Mouse (Mus musculus): Measurements from ENCODE around the gene Cdc42ep5. TPM values are rescaled to one million over a fixed set of nuclear protein-coding genes. Genes with fewer than 3 reads are reported as not detected.
"Not testable (repeated sequence)": the region's sequence is repeated elsewhere in the genome, so short reads cannot be mapped to it uniquely, and the experiment has no call there.

The Cdc42ep5 gene
- 43.9 and 45.7 TPM in 2 replicates for polyA plus RNA-seq (2014; fragmentation: Nextera tagmentation; extraction: Ambion mirVana)

- ATAC-seq (replicated peaks; ENCODE audit: insufficient number of reproducible peaks, low FRiP score, low TSS enrichment, low read depth) (peak; percentile 96), DNase-seq (ENCODE audit: low spot score) (peak; percentile 87)
- under 1% methylated on average over 19 of the region's 20 CpGs for WGBS
- H3K9me3 ChIP-seq (replicated peaks; ENCODE audit: control insufficient read depth, low read length) = no peaks in the 10 kb centered on the region
- H3K4me2 ChIP-seq (ENCODE audit: low read depth, low read length) = peak within 1 kb of the TSS; percentile 47
- H3K27ac ChIP-seq (replicated peaks; ENCODE audit: low read depth, low read length) = peak within 1 kb of the TSS; percentile 44
- peak within 1 kb of the TSS; percentile 37 for H3K9ac ChIP-seq (replicated peaks; ENCODE audit: low read length)
- peak within 1 kb of the TSS; percentile 41 for H3K4me3 ChIP-seq (ENCODE audit: low read depth, low read length)
- H3K36me3 ChIP-seq (replicated peaks; ENCODE audit: control insufficient read depth, insufficient read depth, low read depth, low read length) = no peaks in the 10 kb centered on the region
- no peaks in the 10 kb centered on the region for H3K27me3 ChIP-seq (ENCODE audit: control insufficient read depth, insufficient read depth, low read length)
- H3K4me1 ChIP-seq (ENCODE audit: control insufficient read depth, insufficient read depth, low read length) = no peaks in the 10 kb centered on the region
Measured at GRCm38 (mm10) chr7:4164090-4164910, at the start of gene Cdc42ep5. Gene Cdc42ep5 (minus strand): TSS chr7:4164860.

- not testable (repeated sequence) for H3K4me2 ChIP-seq (ENCODE audit: low read depth, low read length); H3K27ac ChIP-seq (replicated peaks; ENCODE audit: low read depth, low read length); H3K4me1 ChIP-seq (ENCODE audit: control insufficient read depth, insufficient read depth, low read length); H3K9me3 ChIP-seq (replicated peaks; ENCODE audit: control insufficient read depth, low read length); ATAC-seq (replicated peaks; ENCODE audit: insufficient number of reproducible peaks, low FRiP score, low TSS enrichment, low read depth); H3K36me3 ChIP-seq (replicated peaks; ENCODE audit: control insufficient read depth, insufficient read depth, low read depth, low read length); DNase-seq (ENCODE audit: low spot score); H3K27me3 ChIP-seq (ENCODE audit: control insufficient read depth, insufficient read depth, low read length); H3K9ac ChIP-seq (replicated peaks; ENCODE audit: low read length); H3K4me3 ChIP-seq (ENCODE audit: low read depth, low read length)
Measured at GRCm38 (mm10) chr7:4213436-4213835, 48.8 kb upstream of the Cdc42ep5 start.

DNA sequence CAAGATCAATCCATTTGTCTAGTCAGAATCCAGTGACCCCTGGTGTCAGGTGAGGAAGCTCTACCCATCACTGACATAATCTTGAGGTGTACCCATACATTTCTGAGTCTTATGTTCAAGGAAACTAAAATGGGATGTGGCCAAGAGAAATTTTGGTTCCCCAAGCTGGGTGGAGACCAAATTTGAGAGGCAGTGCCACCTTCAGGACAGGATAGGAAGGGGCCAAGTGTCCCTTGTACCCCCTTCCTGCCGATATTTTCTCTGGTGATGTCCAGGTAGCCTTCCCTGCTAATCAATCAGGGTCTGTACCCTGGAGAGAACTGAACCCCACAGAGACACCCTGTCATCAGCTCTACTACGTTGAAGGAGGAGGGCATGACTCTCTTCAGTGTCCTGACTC is 44.0 kb upstream of the Cdc42ep5 start:
- H3K4me2 ChIP-seq (ENCODE audit: low read depth, low read length) = no peak overlapping the region
- DNase-seq (ENCODE audit: low spot score) = no peak
- no peak overlapping the region for H3K27ac ChIP-seq (replicated peaks; ENCODE audit: low read depth, low read length)
- H3K9me3 ChIP-seq (replicated peaks; ENCODE audit: control insufficient read depth, low read length) = no peaks in the 10 kb centered on the region
- WGBS = 39% methylated on average over 2 of the region's 2 CpGs
- no peak for ATAC-seq (replicated peaks; ENCODE audit: insufficient number of reproducible peaks, low FRiP score, low TSS enrichment, low read depth)
- H3K9ac ChIP-seq (replicated peaks; ENCODE audit: low read length) = no peak overlapping the region
- no peaks in the 10 kb centered on the region for H3K4me1 ChIP-seq (ENCODE audit: control insufficient read depth, insufficient read depth, low read length)
- H3K27me3 ChIP-seq (ENCODE audit: control insufficient read depth, insufficient read depth, low read length) = no peaks in the 10 kb centered on the region
- no peak overlapping the region for H3K4me3 ChIP-seq (ENCODE audit: low read depth, low read length)
- no peaks in the 10 kb centered on the region for H3K36me3 ChIP-seq (replicated peaks; ENCODE audit: control insufficient read depth, insufficient read depth, low read depth, low read length)

DNA sequence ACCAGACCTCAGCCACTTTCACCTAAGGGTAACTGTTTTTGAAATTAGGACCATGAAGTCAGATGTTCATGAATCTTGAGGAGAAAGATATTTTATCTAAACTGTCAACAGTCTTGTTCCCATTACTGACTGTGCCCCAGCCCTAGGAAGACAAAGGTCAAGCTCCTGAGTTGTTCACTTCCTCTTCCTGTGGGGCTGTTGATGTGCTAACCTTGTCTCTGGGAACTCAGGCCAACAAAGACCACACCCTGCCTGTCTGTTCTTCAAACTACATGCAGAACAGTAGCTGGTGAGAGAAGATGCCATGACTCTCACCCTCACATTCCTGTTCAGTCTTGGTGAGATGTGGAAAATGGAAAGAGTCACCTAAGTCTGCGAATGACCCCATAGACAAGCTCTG is 42.5 kb upstream of the Cdc42ep5 start:
- H3K4me1 ChIP-seq (ENCODE audit: control insufficient read depth, insufficient read depth, low read length) = no peaks in the 10 kb centered on the region
- H3K27ac ChIP-seq (replicated peaks; ENCODE audit: low read depth, low read length) = no peak overlapping the region
- H3K27me3 ChIP-seq (ENCODE audit: control insufficient read depth, insufficient read depth, low read length) = no peaks in the 10 kb centered on the region
- no peaks in the 10 kb centered on the region for H3K36me3 ChIP-seq (replicated peaks; ENCODE audit: control insufficient read depth, insufficient read depth, low read depth, low read length)
- ATAC-seq (replicated peaks; ENCODE audit: insufficient number of reproducible peaks, low FRiP score, low TSS enrichment, low read depth) = no peak
- H3K4me2 ChIP-seq (ENCODE audit: low read depth, low read length) = no peak overlapping the region
- no peak overlapping the region for H3K4me3 ChIP-seq (ENCODE audit: low read depth, low read length)
- DNase-seq (ENCODE audit: low spot score) = no peak
- no peaks in the 10 kb centered on the region for H3K9me3 ChIP-seq (replicated peaks; ENCODE audit: control insufficient read depth, low read length)
- 80% methylated on average over 1 of the region's 1 CpGs for WGBS
- H3K9ac ChIP-seq (replicated peaks; ENCODE audit: low read length) = no peak overlapping the region

- no peaks in the 10 kb centered on the region for H3K27me3 ChIP-seq (ENCODE audit: control insufficient read depth, insufficient read depth, low read length)
- WGBS = 39% methylated on average over 3 of the region's 3 CpGs
- no peak overlapping the region for H3K9ac ChIP-seq (replicated peaks; ENCODE audit: low read length)
- H3K27ac ChIP-seq (replicated peaks; ENCODE audit: low read depth, low read length) = no peak overlapping the region
- ATAC-seq (replicated peaks; ENCODE audit: insufficient number of reproducible peaks, low FRiP score, low TSS enrichment, low read depth) (no peak), DNase-seq (ENCODE audit: low spot score) (peak; percentile 72)
- no peak overlapping the region for H3K4me2 ChIP-seq (ENCODE audit: low read depth, low read length)
- H3K9me3 ChIP-seq (replicated peaks; ENCODE audit: control insufficient read depth, low read length) = no peaks in the 10 kb centered on the region
- H3K4me3 ChIP-seq (ENCODE audit: low read depth, low read length) = no peak overlapping the region
- H3K36me3 ChIP-seq (replicated peaks; ENCODE audit: control insufficient read depth, insufficient read depth, low read depth, low read length) = no peaks in the 10 kb centered on the region
- H3K4me1 ChIP-seq (ENCODE audit: control insufficient read depth, insufficient read depth, low read length) = no peaks in the 10 kb centered on the region
Measured at GRCm38 (mm10) chr7:4178438-4178837, 13.8 kb upstream of the Cdc42ep5 start.

DNA sequence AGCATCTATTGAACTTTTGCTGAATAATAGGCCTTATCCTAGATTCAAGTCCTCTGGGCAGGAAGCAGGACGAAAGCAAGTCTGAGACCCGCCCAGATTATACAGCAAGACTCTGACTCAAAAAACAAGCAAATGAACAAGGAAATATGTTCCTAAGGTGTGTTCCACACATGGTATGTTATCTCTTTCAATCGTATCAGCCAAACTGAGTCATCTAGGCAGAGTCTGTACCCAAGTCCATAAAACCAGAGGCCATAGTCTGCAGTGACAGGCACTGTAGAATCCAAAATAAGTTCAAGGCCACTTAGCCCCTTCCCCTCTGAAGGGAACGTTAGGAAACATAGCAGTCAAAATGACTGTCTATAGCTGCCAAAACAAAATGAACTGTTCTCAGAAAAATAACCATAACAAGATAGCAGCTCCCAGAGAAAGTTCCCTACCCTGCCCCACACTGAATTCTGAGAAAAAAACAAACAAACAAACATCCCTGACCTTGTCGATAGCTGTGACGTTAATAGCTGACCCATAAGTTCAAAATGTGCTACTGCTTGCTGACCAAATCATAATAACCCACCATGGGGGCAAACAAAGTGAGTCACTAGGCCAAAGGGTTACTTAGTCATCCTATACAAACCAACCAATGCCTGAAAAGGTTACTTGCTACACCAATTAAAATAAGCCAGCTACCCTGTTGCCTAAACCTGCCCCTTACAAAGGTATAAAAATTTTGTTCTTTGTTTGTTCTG is 5.7 kb upstream of the Cdc42ep5 start:
- no peak overlapping the region for H3K4me3 ChIP-seq (ENCODE audit: low read depth, low read length)
- H3K9me3 ChIP-seq (replicated peaks; ENCODE audit: control insufficient read depth, low read length) = no peaks in the 10 kb centered on the region
- no peak for DNase-seq (ENCODE audit: low spot score)
- WGBS = 84% methylated on average over 6 of the region's 6 CpGs
- H3K4me2 ChIP-seq (ENCODE audit: low read depth, low read length) = no peak overlapping the region
- H3K27me3 ChIP-seq (ENCODE audit: control insufficient read depth, insufficient read depth, low read length) = no peaks in the 10 kb centered on the region
- no peak overlapping the region for H3K27ac ChIP-seq (replicated peaks; ENCODE audit: low read depth, low read length)
- no peak for ATAC-seq (replicated peaks; ENCODE audit: insufficient number of reproducible peaks, low FRiP score, low TSS enrichment, low read depth)
- H3K36me3 ChIP-seq (replicated peaks; ENCODE audit: control insufficient read depth, insufficient read depth, low read depth, low read length) = no peaks in the 10 kb centered on the region
- H3K4me1 ChIP-seq (ENCODE audit: control insufficient read depth, insufficient read depth, low read length) = no peaks in the 10 kb centered on the region
- no peak overlapping the region for H3K9ac ChIP-seq (replicated peaks; ENCODE audit: low read length)

- no peak for ATAC-seq (replicated peaks; ENCODE audit: insufficient number of reproducible peaks, low FRiP score, low TSS enrichment, low read depth)
- Histone ChIP-seq H3K4me2 (ENCODE audit: low read depth, low read length) (no peak overlapping the region), H3K4me1 (ENCODE audit: control insufficient read depth, insufficient read depth, low read length) (no peaks in the 10 kb centered on the region), H3K4me3 (ENCODE audit: low read depth, low read length) (no peak overlapping the region), H3K9ac (replicated peaks; ENCODE audit: low read length) (no peak overlapping the region), H3K27me3 (ENCODE audit: control insufficient read depth, insufficient read depth, low read length) (no peaks in the 10 kb centered on the region), H3K27ac (replicated peaks; ENCODE audit: low read depth, low read length) (no peak overlapping the region), H3K36me3 (replicated peaks; ENCODE audit: control insufficient read depth, insufficient read depth, low read depth, low read length) (no peaks in the 10 kb centered on the region), H3K9me3 (replicated peaks; ENCODE audit: control insufficient read depth, low read length) (no peaks in the 10 kb centered on the region)
- no peak for DNase-seq (ENCODE audit: low spot score)
Measured at GRCm38 (mm10) chr7:4167098-4167497, 2.4 kb upstream of the Cdc42ep5 start.

GRCm38 (mm10) chr7:4165286-4165685 is 626 bp upstream of the Cdc42ep5 start:
- H3K27ac ChIP-seq (replicated peaks; ENCODE audit: low read depth, low read length) = no peak overlapping the region
- H3K36me3 ChIP-seq (replicated peaks; ENCODE audit: control insufficient read depth, insufficient read depth, low read depth, low read length) = no peaks in the 10 kb centered on the region
- WGBS = 21% methylated on average over 3 of the region's 3 CpGs
- H3K9me3 ChIP-seq (replicated peaks; ENCODE audit: control insufficient read depth, low read length) = no peaks in the 10 kb centered on the region
- H3K4me3 ChIP-seq (ENCODE audit: low read depth, low read length) = peak overlapping the region; percentile 9; the same call in 1 of the 2 replicates
- no peaks in the 10 kb centered on the region for H3K27me3 ChIP-seq (ENCODE audit: control insufficient read depth, insufficient read depth, low read length)
- no peak for DNase-seq (ENCODE audit: low spot score)
- no peak for ATAC-seq (replicated peaks; ENCODE audit: insufficient number of reproducible peaks, low FRiP score, low TSS enrichment, low read depth)
- H3K9ac ChIP-seq (replicated peaks; ENCODE audit: low read length) = 0 out of 2 replicates have a peak overlapping the region, but pooled peaks have one; percentile 37
- H3K4me1 ChIP-seq (ENCODE audit: control insufficient read depth, insufficient read depth, low read length) = no peaks in the 10 kb centered on the region
- 0 out of 2 replicates have a peak overlapping the region, but pooled peaks have one; percentile 25 for H3K4me2 ChIP-seq (ENCODE audit: low read depth, low read length)
